Mouse (Mus musculus) ES-E14 (cell line): ENCODE data around the gene Fars2. TPM values are rescaled to one million over a fixed set of nuclear protein-coding genes. Genes with fewer than 3 reads are reported as not detected.

Experiments used
- DNase-seq: peaks from one replicate; pipeline ENCODE4 v3.0.0-alpha.2; 2013; ENCODE audit warnings: low read depth, low spot score
- H3K27ac ChIP-seq: 2 replicates; pipeline ENCODE4 v1.5.1; 2012; ENCODE audit warnings: low read depth, mild to moderate bottlenecking, low read length, moderate library complexity, mixed read lengths; ENCODE audit not compliant: poor library complexity, insufficient read depth, severe bottlenecking
- H3K36me3 ChIP-seq: 2 replicates; pipeline ENCODE4 v1.6.1; 2012; ENCODE audit warnings: mild to moderate bottlenecking, low read length, moderate library complexity, mixed read lengths; ENCODE audit not compliant: control insufficient read depth, poor library complexity, insufficient read depth, severe bottlenecking
- H3K4me1 ChIP-seq, 2 experiments: fragments of 150-350 bp in 1 of 2; sonication (generic) in 1 of 2; 2 replicates each; pipeline ENCODE4 v1.6.1; 2012; ENCODE audit warnings: low read length in 2 of 2, mild to moderate bottlenecking in 1 of 2, mixed read lengths in 1 of 2; ENCODE audit not compliant: control insufficient read depth in 2 of 2, insufficient read depth in 2 of 2, poor library complexity in 1 of 2
- H3K4me3 ChIP-seq, 2 experiments: fragments of 150-350 bp in 1 of 2; sonication (generic) in 1 of 2; 2 replicates each; pipeline ENCODE4 v1.5.1; 2012; ENCODE audit warnings: low read length in 2 of 2, low read depth in 1 of 2, mild to moderate bottlenecking in 1 of 2, mixed read lengths in 1 of 2; ENCODE audit not compliant: insufficient read depth in 1 of 2, poor library complexity in 1 of 2, severe bottlenecking in 1 of 2
- H3K9ac ChIP-seq: 2 replicates; pipeline ENCODE4 v1.6.1; 2012; ENCODE audit warnings: low read depth, mild to moderate bottlenecking, low read length, mixed read lengths; ENCODE audit not compliant: poor library complexity, insufficient read depth, severe bottlenecking
- H3K9me3 ChIP-seq: fragments of 150-350 bp; sonication (generic); 2 replicates; pipeline ENCODE4 v1.6.1; 2012; ENCODE audit warnings: low read depth, mild to moderate bottlenecking, low read length; ENCODE audit not compliant: control insufficient read depth, insufficient read depth
- CHD2 ChIP-seq: IDR thresholded peaks from 2 replicates; pipeline ENCODE4 v1.6.1; 2014; ENCODE audit warnings: mild to moderate bottlenecking, low read depth, low read length, inconsistent platforms
- HCFC1 ChIP-seq: IDR thresholded peaks from 2 replicates; pipeline ENCODE4 v1.6.1; 2012; ENCODE audit warnings: low read length, inconsistent platforms, borderline replicate concordance; ENCODE audit not compliant: insufficient read depth
- MAFK ChIP-seq: IDR thresholded peaks from 2 replicates; pipeline ENCODE4 v1.6.1; 2014; ENCODE audit warnings: mild to moderate bottlenecking, low read depth, low read length, inconsistent platforms; ENCODE audit not compliant: insufficient read depth
- ZC3H11A ChIP-seq: IDR thresholded peaks from 2 replicates; pipeline ENCODE4 v1.6.1; 2012; ENCODE audit warnings: low read depth, mild to moderate bottlenecking, inconsistent platforms, low read length, borderline replicate concordance
- ZNF384 ChIP-seq: IDR thresholded peaks from 2 replicates; pipeline ENCODE4 v1.6.1; 2012; ENCODE audit warnings: low read depth, low read length, inconsistent platforms
- in situ Hi-C, 2 experiments: fragments of 600-800 bp; cut with MboI; formaldehyde crosslinking; loops; one replicate each; pipeline ENCODE4 v1.15.1; 2025; ENCODE audit warnings: low sequenced_read_pairs in 2 of 2, inconsistent platforms in 1 of 2; ENCODE audit not compliant: unreplicated experiment in 2 of 2
- total RNA-seq: library from RNA; depleted of rRNA; stranded (reverse); fragments of 300-350 nt; gene quantifications from 2 replicates; pipeline ENCODE4 v1.2.3, GENCODE M21; 2012

Gene Fars2
- total RNA-seq, 1 experiment, result 22.0 TPM

DNA sequence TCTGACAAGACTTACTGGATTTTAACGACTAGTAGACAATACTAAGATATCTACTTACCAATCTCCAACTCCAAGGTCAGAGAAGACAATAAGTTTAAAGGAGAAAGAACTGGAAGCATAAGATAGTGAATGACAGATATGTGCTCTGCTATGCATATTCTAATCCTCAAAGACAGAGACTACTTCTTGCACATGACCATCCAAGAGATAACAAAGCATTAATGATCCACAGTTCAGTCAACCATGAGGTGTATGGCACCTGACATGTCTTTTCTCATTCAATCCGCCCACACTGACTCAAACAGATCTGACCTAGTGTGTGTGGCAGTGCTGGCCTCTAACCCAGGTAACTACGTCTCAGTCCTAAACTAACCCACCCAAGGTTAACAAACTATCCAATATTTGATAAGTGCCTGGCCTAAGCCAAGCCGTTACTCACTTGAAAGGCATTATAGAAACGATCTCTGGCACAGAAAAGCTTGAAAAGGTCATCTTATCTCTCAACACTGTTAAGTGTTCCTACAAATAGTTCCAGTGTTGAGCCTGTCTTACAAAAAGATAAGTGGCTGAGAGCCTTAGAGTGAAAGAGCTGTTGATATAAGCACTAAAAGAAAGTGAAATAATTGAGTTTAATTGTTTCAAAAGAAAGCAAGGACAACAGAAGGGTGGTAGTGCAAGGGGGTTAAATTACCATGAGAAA is 20.4 kb upstream of the Fars2 start:
- in situ Hi-C loops, result no loop called here
- H3K9ac ChIP-seq, result no peak overlapping the region

DNA sequence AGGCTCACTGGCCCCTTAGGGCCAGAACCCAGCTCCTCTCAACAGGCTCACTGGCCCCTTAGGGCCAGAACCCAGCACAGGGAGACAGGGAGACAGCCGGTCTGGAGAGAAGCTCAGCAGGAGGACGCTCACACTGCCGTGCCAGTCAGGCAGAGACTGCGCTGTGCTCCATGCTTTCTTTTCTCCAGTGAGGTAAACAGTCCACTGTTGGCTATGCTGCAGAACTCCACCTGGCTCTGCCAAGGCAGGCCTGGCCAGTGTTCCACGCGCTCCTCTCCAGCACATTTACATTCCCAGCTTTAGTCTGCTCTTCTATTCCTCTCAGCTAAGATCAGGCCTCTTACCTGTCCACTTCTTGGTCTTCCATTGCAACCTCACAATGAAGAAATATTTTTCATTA is 11.6 kb upstream of the Fars2 start:
- H3K9ac ChIP-seq, result no peak overlapping the region
- H3K27ac ChIP-seq, result no peak overlapping the region
- no peak overlapping the region for H3K4me3 ChIP-seq
- DNase-seq, result no peak
- H3K9me3 ChIP-seq, result no peaks in the 10 kb centered on the region
- in situ Hi-C loops, result no loop called here
- H3K4me1 ChIP-seq, result 0 out of 4 replicates have a peak, but pooled peaks cover 0 to 2% of the 10 kb centered on the region in 2 experiments
- H3K36me3 ChIP-seq, result no peaks in the 10 kb centered on the region
- TF ChIP-seq ZNF384 (no peak), MAFK (no peak), ZC3H11A (no peak), CHD2 (no peak), HCFC1 (no peak)

More for the DNA sequence above, 20.4 kb upstream of the Fars2 start:
- no peak for DNase-seq
- H3K27ac ChIP-seq, result no peak overlapping the region
- H3K4me1 ChIP-seq, result no peaks in the 10 kb centered on the region
- no peak overlapping the region for H3K4me3 ChIP-seq
- TF ChIP-seq CHD2 (no peak), ZNF384 (no peak), HCFC1 (no peak), ZC3H11A (no peak), MAFK (no peak)
- H3K9me3 ChIP-seq, result no peaks in the 10 kb centered on the region
- H3K36me3 ChIP-seq, result no peaks in the 10 kb centered on the region; the same call in 1 of the 2 replicates

DNA sequence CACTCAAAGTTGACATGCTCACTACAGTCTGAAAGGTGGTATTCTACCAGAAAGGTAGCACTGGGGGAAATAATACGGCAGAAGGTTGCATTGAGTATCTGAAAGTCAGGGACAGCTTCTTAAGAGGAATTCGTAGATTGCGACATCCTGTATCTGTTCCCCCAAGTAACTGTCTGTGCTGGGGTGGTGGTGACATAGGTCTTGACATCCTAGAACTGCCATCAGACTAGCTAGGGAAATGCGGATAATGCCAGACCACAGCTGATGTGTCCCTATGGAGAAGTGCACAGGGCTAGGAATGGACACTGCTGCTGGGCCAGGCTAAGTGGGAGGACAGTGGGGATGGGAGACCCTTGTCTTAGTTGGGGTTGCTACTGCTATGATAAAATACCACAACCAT is 8.7 kb upstream of the Fars2 start:
- Histone ChIP-seq H3K4me3 (no peak overlapping the region), H3K36me3 (no peaks in the 10 kb centered on the region), H3K9me3 (no peaks in the 10 kb centered on the region), H3K27ac (no peak overlapping the region), H3K9ac (no peak overlapping the region), H3K4me1 (0 out of 4 replicates have a peak, but pooled peaks cover 0 to 2% of the 10 kb centered on the region in 2 experiments)
- no peak for TF ChIP-seq MAFK
- TF ChIP-seq ZNF384, result no peak
- no peak for TF ChIP-seq HCFC1
- no peak for TF ChIP-seq ZC3H11A
- in situ Hi-C loops, result no loop called here
- no peak for DNase-seq

DNA sequence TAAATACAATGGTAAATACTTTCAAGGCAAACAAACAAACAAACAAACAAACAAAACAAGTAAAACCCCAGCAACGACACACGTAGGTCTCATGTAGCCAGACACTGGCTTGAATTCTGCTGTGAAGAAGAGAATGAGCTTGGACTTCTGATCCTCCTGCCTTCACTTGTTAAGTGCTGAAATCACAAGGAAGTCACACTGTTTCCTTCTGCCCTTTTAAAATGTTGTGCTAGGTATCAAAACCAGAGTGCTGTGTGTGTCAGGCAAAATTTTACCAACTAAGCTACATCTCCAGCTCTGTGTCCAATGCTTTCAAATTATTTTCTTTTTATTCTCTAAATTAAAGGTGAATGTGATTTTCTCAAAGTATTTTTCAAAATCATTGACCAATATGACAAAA is 5.9 kb upstream of the Fars2 start:
- in situ Hi-C loops, result no loop called here
- 0 out of 4 replicates have a peak, but pooled peaks cover 0 to 2% of the 10 kb centered on the region in 2 experiments for H3K4me1 ChIP-seq
- no peak overlapping the region for H3K9ac ChIP-seq
- no peak for TF ChIP-seq MAFK
- TF ChIP-seq HCFC1, result no peak
- TF ChIP-seq ZC3H11A, result no peak
- no peak for TF ChIP-seq ZNF384
- no peak for TF ChIP-seq CHD2
- H3K36me3 ChIP-seq, result no peaks in the 10 kb centered on the region
- H3K27ac ChIP-seq, result no peak overlapping the region
- H3K4me3 ChIP-seq, result no peak overlapping the region
- no peaks in the 10 kb centered on the region for H3K9me3 ChIP-seq
- no peak for DNase-seq

DNA sequence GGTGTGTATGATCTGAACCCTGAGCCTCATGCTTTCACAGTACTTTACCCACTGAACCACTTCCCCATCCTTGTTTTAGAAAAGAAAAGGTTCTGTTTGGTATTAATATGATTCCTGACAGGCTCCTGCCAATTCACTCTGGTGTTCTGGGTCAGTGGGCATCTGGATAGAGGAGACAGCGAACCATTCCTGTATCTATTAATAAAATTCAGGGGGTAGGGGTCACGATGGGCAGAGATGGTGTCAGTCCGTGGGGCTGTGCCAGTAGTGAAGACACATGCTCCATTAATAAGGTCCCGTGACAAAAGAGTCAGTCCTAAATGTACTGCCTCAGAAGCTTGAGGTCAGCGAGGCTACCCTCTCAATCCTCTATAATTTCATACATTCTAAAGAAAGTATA is 4.0 kb upstream of the Fars2 start:
- Histone ChIP-seq H3K9me3 (no peaks in the 10 kb centered on the region), H3K4me1 (no peaks in the 10 kb centered on the region; a peak in 1 of 4 replicates), H3K9ac (no peak overlapping the region), H3K27ac (no peak overlapping the region), H3K4me3 (no peak overlapping the region), H3K36me3 (no peaks in the 10 kb centered on the region)
- TF ChIP-seq MAFK (no peak), CHD2 (no peak), ZC3H11A (no peak), ZNF384 (no peak), HCFC1 (no peak)
- DNase-seq, result no peak
- in situ Hi-C loops, result no loop called here
